Mouse (Mus musculus): ENCODE measurements around the gene Arhgef3. TPM values are rescaled to one million over a fixed set of nuclear protein-coding genes. Genes with fewer than 3 reads are reported as not detected.

Arhgef3 gene
- polyA plus RNA-seq, 1 experiment from 2014 or later: 5.4 TPM

GRCm38 (mm10) chr14:27379404-27379803 is 264.7 kb downstream of the Arhgef3 start:
- no peak for ATAC-seq (replicated peaks; ENCODE audit: insufficient number of reproducible peaks, low FRiP score, low TSS enrichment, low read depth)
- Histone ChIP-seq H3K36me3 (replicated peaks; ENCODE audit: control insufficient read depth, insufficient read depth, low read depth, low read length) (no peaks in the 10 kb centered on the region), H3K27ac (replicated peaks; ENCODE audit: low read depth, low read length) (no peak overlapping the region), H3K9me3 (replicated peaks; ENCODE audit: control insufficient read depth, low read length) (no peaks in the 10 kb centered on the region), H3K9ac (replicated peaks; ENCODE audit: low read length) (no peak overlapping the region), H3K4me3 (ENCODE audit: low read depth, low read length) (no peak overlapping the region), H3K4me1 (ENCODE audit: control insufficient read depth, insufficient read depth, low read length) (no peaks in the 10 kb centered on the region), H3K4me2 (ENCODE audit: low read depth, low read length) (no peak overlapping the region), H3K27me3 (ENCODE audit: control insufficient read depth, insufficient read depth, low read length) (no peaks in the 10 kb centered on the region)
- no peak for DNase-seq (ENCODE audit: low spot score)
- WGBS: 81% methylated on average over 12 of the region's 12 CpGs

GRCm38 (mm10) chr14:27381459-27381858 is 266.8 kb downstream of the Arhgef3 start:
- Histone ChIP-seq H3K4me2 (ENCODE audit: low read depth, low read length) (no peak overlapping the region), H3K4me1 (ENCODE audit: control insufficient read depth, insufficient read depth, low read length) (no peaks in the 10 kb centered on the region), H3K9me3 (replicated peaks; ENCODE audit: control insufficient read depth, low read length) (no peaks in the 10 kb centered on the region), H3K9ac (replicated peaks; ENCODE audit: low read length) (no peak overlapping the region), H3K36me3 (replicated peaks; ENCODE audit: control insufficient read depth, insufficient read depth, low read depth, low read length) (no peaks in the 10 kb centered on the region), H3K27me3 (ENCODE audit: control insufficient read depth, insufficient read depth, low read length) (no peaks in the 10 kb centered on the region), H3K4me3 (ENCODE audit: low read depth, low read length) (no peak overlapping the region), H3K27ac (replicated peaks; ENCODE audit: low read depth, low read length) (no peak overlapping the region)
- no peak for DNase-seq (ENCODE audit: low spot score)
- WGBS: 81% methylated on average over 7 of the region's 7 CpGs
- ATAC-seq (replicated peaks; ENCODE audit: insufficient number of reproducible peaks, low FRiP score, low TSS enrichment, low read depth): no peak

GRCm38 (mm10) chr14:27383321-27383830 is 268.7 kb downstream of the Arhgef3 start:
- 87% methylated on average over 5 of the region's 5 CpGs for WGBS
- no peak overlapping the region for H3K27ac ChIP-seq (replicated peaks; ENCODE audit: low read depth, low read length)
- H3K36me3 ChIP-seq (replicated peaks; ENCODE audit: control insufficient read depth, insufficient read depth, low read depth, low read length): no peaks in the 10 kb centered on the region
- no peaks in the 10 kb centered on the region for H3K9me3 ChIP-seq (replicated peaks; ENCODE audit: control insufficient read depth, low read length)
- DNase-seq (ENCODE audit: low spot score) (no peak), ATAC-seq (replicated peaks; ENCODE audit: insufficient number of reproducible peaks, low FRiP score, low TSS enrichment, low read depth) (no peak)
- no peak overlapping the region for H3K9ac ChIP-seq (replicated peaks; ENCODE audit: low read length)
- H3K4me3 ChIP-seq (ENCODE audit: low read depth, low read length): no peak overlapping the region
- H3K4me2 ChIP-seq (ENCODE audit: low read depth, low read length): no peak overlapping the region
- H3K4me1 ChIP-seq (ENCODE audit: control insufficient read depth, insufficient read depth, low read length): no peaks in the 10 kb centered on the region
- H3K27me3 ChIP-seq (ENCODE audit: control insufficient read depth, insufficient read depth, low read length): no peaks in the 10 kb centered on the region

GRCm38 (mm10) chr14:27384143-27384542 is 269.4 kb downstream of the Arhgef3 start:
- ATAC-seq (replicated peaks; ENCODE audit: insufficient number of reproducible peaks, low FRiP score, low TSS enrichment, low read depth) (no peak), DNase-seq (ENCODE audit: low spot score) (no peak)
- Histone ChIP-seq H3K4me2 (ENCODE audit: low read depth, low read length) (no peak overlapping the region), H3K9ac (replicated peaks; ENCODE audit: low read length) (no peak overlapping the region), H3K4me1 (ENCODE audit: control insufficient read depth, insufficient read depth, low read length) (no peaks in the 10 kb centered on the region), H3K9me3 (replicated peaks; ENCODE audit: control insufficient read depth, low read length) (no peaks in the 10 kb centered on the region), H3K4me3 (ENCODE audit: low read depth, low read length) (no peak overlapping the region), H3K27ac (replicated peaks; ENCODE audit: low read depth, low read length) (no peak overlapping the region), H3K27me3 (ENCODE audit: control insufficient read depth, insufficient read depth, low read length) (no peaks in the 10 kb centered on the region), H3K36me3 (replicated peaks; ENCODE audit: control insufficient read depth, insufficient read depth, low read depth, low read length) (no peaks in the 10 kb centered on the region)
- WGBS: 90% methylated on average over 4 of the region's 4 CpGs

GRCm38 (mm10) chr14:27388616-27389015 is 273.9 kb downstream of the Arhgef3 start:
- H3K4me3 ChIP-seq (ENCODE audit: low read depth, low read length): no peak overlapping the region
- no peak overlapping the region for H3K4me2 ChIP-seq (ENCODE audit: low read depth, low read length)
- H3K27me3 ChIP-seq (ENCODE audit: control insufficient read depth, insufficient read depth, low read length): no peaks in the 10 kb centered on the region
- DNase-seq (ENCODE audit: low spot score) (no peak), ATAC-seq (replicated peaks; ENCODE audit: insufficient number of reproducible peaks, low FRiP score, low TSS enrichment, low read depth) (no peak)
- no peak overlapping the region for H3K27ac ChIP-seq (replicated peaks; ENCODE audit: low read depth, low read length)
- H3K4me1 ChIP-seq (ENCODE audit: control insufficient read depth, insufficient read depth, low read length): no peaks in the 10 kb centered on the region
- no peaks in the 10 kb centered on the region for H3K9me3 ChIP-seq (replicated peaks; ENCODE audit: control insufficient read depth, low read length)
- H3K36me3 ChIP-seq (replicated peaks; ENCODE audit: control insufficient read depth, insufficient read depth, low read depth, low read length): no peaks in the 10 kb centered on the region
- H3K9ac ChIP-seq (replicated peaks; ENCODE audit: low read length): no peak overlapping the region

- H3K9ac ChIP-seq (replicated peaks; ENCODE audit: low read length): no peak overlapping the region
- 67% methylated on average over 2 of the region's 2 CpGs for WGBS
- no peak for DNase-seq (ENCODE audit: low spot score)
Observed at GRCm38 (mm10) chr14:27389722-27390121, 275.0 kb downstream of the Arhgef3 start.

GRCm38 (mm10) chr14:27390663-27391062 is 276.0 kb downstream of the Arhgef3 start:
- Histone ChIP-seq H3K4me3 (ENCODE audit: low read depth, low read length) (no peak overlapping the region), H3K27ac (replicated peaks; ENCODE audit: low read depth, low read length) (no peak overlapping the region), H3K9ac (replicated peaks; ENCODE audit: low read length) (no peak overlapping the region), H3K9me3 (replicated peaks; ENCODE audit: control insufficient read depth, low read length) (no peaks in the 10 kb centered on the region), H3K27me3 (ENCODE audit: control insufficient read depth, insufficient read depth, low read length) (no peaks in the 10 kb centered on the region), H3K36me3 (replicated peaks; ENCODE audit: control insufficient read depth, insufficient read depth, low read depth, low read length) (no peaks in the 10 kb centered on the region), H3K4me2 (ENCODE audit: low read depth, low read length) (no peak overlapping the region), H3K4me1 (ENCODE audit: control insufficient read depth, insufficient read depth, low read length) (no peaks in the 10 kb centered on the region)
- 67% methylated on average over 7 of the region's 7 CpGs for WGBS
- ATAC-seq (replicated peaks; ENCODE audit: insufficient number of reproducible peaks, low FRiP score, low TSS enrichment, low read depth): no peak
- no peak for DNase-seq (ENCODE audit: low spot score)

More at GRCm38 (mm10) chr14:27389722-27390121, 275.0 kb downstream of the Arhgef3 start:
- Histone ChIP-seq H3K36me3 (replicated peaks; ENCODE audit: control insufficient read depth, insufficient read depth, low read depth, low read length) (no peaks in the 10 kb centered on the region), H3K27me3 (ENCODE audit: control insufficient read depth, insufficient read depth, low read length) (no peaks in the 10 kb centered on the region), H3K4me3 (ENCODE audit: low read depth, low read length) (no peak overlapping the region), H3K27ac (replicated peaks; ENCODE audit: low read depth, low read length) (no peak overlapping the region), H3K4me2 (ENCODE audit: low read depth, low read length) (no peak overlapping the region), H3K4me1 (ENCODE audit: control insufficient read depth, insufficient read depth, low read length) (no peaks in the 10 kb centered on the region), H3K9me3 (replicated peaks; ENCODE audit: control insufficient read depth, low read length) (no peaks in the 10 kb centered on the region)
- no peak for ATAC-seq (replicated peaks; ENCODE audit: insufficient number of reproducible peaks, low FRiP score, low TSS enrichment, low read depth)

GRCm38 (mm10) chr14:27391776-27392308 is 277.1 kb downstream of the Arhgef3 start:
- no peak overlapping the region for H3K4me2 ChIP-seq (ENCODE audit: low read depth, low read length)
- no peaks in the 10 kb centered on the region for H3K27me3 ChIP-seq (ENCODE audit: control insufficient read depth, insufficient read depth, low read length)
- no peak overlapping the region for H3K27ac ChIP-seq (replicated peaks; ENCODE audit: low read depth, low read length)
- 75% methylated on average over 9 of the region's 9 CpGs for whole genome bisulfite sequencing
- H3K9me3 ChIP-seq (replicated peaks; ENCODE audit: control insufficient read depth, low read length): no peaks in the 10 kb centered on the region
- no peaks in the 10 kb centered on the region for H3K4me1 ChIP-seq (ENCODE audit: control insufficient read depth, insufficient read depth, low read length)
- no peak for DNase-seq (ENCODE audit: low spot score)
- no peak overlapping the region for H3K9ac ChIP-seq (replicated peaks; ENCODE audit: low read length)
- H3K4me3 ChIP-seq (ENCODE audit: low read depth, low read length): no peak overlapping the region
- no peaks in the 10 kb centered on the region for H3K36me3 ChIP-seq (replicated peaks; ENCODE audit: control insufficient read depth, insufficient read depth, low read depth, low read length)
- no peak for ATAC-seq (replicated peaks; ENCODE audit: insufficient number of reproducible peaks, low FRiP score, low TSS enrichment, low read depth)
